Mouse (Mus musculus) liver, postnatal 0 days (tissue): ENCODE measurements at regions not wholly inside any gene's neighbourhood (a gene's known extent, or its start where the extent isn't known, plus 50 kb on each side); places are given as distances from the start of the nearest gene placed in this dataset.

ENCODE experiments used
- CTCF ChIP-seq: sonication (generic); IDR thresholded peaks from 2 replicates; pipeline ENCODE4 v1.5.1; 2016; ENCODE audit warnings: antibody characterized with exemption, low read depth
- EP300 ChIP-seq: IDR thresholded peaks from 2 replicates; pipeline ENCODE4 v1.6.1; 2016; ENCODE audit warnings: antibody characterized with exemption, low read depth, mild to moderate bottlenecking

GRCm38 (mm10) chr1:57218127-57218526 is 159.3 kb upstream of the 1700066M21Rik start:
- TF ChIP-seq CTCF (no peak), EP300 (no peak)
